Mouse (Mus musculus) thymus, postnatal 4 days (tissue): Measurements from ENCODE around the gene Rab11fip4.

ENCODE experiments used
- DNase-seq: peaks from one replicate; pipeline ENCODE4 v3.0.0; 2021

Gene Rab11fip4

DNA sequence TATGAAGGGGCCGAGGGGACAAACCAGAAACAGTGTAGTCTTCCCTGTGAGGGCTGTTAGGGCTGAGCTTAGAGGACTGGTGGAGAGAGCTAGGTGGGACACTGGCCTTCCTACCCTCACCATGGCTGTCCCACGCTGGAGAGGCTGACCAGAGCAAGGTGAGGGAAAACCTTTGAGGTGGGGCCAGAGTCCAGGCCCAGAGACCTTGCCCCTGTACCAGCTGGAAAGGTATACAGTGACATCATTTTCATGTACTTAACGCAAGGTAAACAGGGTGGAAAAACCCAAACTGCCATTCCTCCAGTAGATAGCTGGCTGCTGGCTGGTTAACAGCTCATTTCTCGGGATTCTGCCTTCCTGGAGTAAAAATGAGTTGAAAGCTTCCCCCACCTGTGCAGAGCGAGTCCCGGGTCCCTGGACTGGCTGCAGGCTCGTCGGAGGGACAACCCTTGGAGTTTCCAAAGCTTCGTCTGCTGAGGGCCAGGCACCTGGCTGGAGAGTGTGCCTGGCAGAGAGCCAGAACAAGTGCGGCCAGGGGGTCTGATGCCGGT lies 155.6 kb downstream of the Rab11fip4 start:
- DNase-seq, result no peak
